Mouse (Mus musculus): ENCODE data around the gene Usp21. TPM values are rescaled to one million over a fixed set of nuclear protein-coding genes. Genes with fewer than 3 reads are reported as not detected.
A peak's percentile ranks its signal among the peaks of the same experiment; 100 is the strongest.

Usp21 gene
- polyA plus RNA-seq, 1 experiment from 2014 or later = 53.2 TPM

DNA sequence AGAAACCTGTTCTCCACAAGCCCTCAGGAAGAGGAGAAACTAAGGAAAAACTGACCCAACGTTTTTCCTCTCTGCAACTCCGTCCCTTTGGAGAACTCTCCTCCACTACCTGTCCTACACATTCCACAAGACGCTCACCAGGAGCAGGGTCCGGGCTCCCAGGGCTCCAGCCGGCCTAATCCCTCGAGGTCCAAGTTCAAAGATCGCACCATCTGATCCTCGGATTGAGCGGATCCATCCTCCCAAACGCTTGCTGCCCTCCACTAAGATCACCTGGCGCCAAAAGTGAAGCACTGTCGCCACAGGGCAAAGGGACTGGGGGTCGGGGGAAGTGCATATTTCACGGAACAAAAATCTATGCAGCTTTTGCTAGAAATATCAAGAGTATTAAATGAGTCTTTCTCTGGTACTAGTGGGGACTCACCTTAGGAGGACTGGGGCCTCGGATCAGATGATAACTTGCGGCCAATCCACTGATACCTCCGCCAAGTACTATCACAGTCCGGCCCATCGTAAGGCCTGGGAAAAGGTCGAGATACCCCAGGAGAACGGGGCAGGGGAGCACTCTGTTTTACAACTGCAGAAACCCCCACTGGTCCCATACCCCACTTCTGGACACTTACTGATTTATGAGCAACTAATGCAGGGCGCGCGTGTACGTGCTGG is 7.4 kb downstream of the Usp21 start:
- Histone ChIP-seq H3K4me3 (ENCODE audit: low read length) (peak overlapping the region; percentile 68), H3K9ac (ENCODE audit: low read depth, low read length) (peak overlapping the region; percentile 79), H3K27me3 (replicated peaks; ENCODE audit: control insufficient read depth, insufficient read depth, low read length) (no peaks in the 10 kb centered on the region), H3K4me1 (ENCODE audit: control insufficient read depth, insufficient read depth, low read length) (peaks cover 14% of the 10 kb centered on the region; the same call in 1 of the 2 replicates), H3K9me3 (ENCODE audit: control insufficient read depth, low read length) (no peaks in the 10 kb centered on the region), H3K36me3 (ENCODE audit: control insufficient read depth, insufficient read depth, low read length) (peaks cover 23% of the 10 kb centered on the region), H3K27ac (ENCODE audit: low read length) (peak overlapping the region; percentile 38), H3K4me2 (ENCODE audit: low read depth, low read length) (peak overlapping the region; percentile 82)
- peak; percentile 51 for ATAC-seq
- WGBS = 1% methylated on average over 25 of the region's 25 CpGs

DNA sequence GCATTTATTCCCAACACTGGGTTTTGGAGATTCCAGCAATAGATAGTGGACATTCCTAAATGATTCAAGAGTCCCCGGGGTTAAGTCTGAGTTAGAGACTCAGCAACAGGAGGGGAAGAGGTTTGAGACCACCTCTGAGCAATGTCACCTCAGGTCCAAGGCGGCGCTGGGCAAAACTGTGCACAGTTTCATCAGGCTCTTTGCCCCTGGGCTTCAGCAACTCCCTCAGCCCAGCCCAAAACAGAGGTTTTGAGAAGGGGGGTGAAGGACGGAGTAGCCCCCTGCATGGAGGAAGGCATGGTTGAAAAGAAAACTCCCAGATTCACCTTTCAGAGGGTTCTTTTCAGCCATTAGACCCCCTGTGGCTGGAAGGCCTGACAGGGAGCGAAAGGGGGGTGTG is 8.1 kb downstream of the Usp21 start:
- no peak overlapping the region for H3K27ac ChIP-seq (ENCODE audit: low read length)
- H3K4me3 ChIP-seq (ENCODE audit: low read length) = peak overlapping the region; percentile 68
- peaks cover 27% of the 10 kb centered on the region for H3K36me3 ChIP-seq (ENCODE audit: control insufficient read depth, insufficient read depth, low read length)
- H3K4me1 ChIP-seq (ENCODE audit: control insufficient read depth, insufficient read depth, low read length) = peaks cover 14% of the 10 kb centered on the region; the same call in 1 of the 2 replicates
- H3K9ac ChIP-seq (ENCODE audit: low read depth, low read length) = peak overlapping the region; percentile 79
- H3K9me3 ChIP-seq (ENCODE audit: control insufficient read depth, low read length) = no peaks in the 10 kb centered on the region
- H3K27me3 ChIP-seq (replicated peaks; ENCODE audit: control insufficient read depth, insufficient read depth, low read length) = no peaks in the 10 kb centered on the region
- H3K4me2 ChIP-seq (ENCODE audit: low read depth, low read length) = peak overlapping the region; percentile 82
- WGBS = 68% methylated on average over 5 of the region's 5 CpGs
- ATAC-seq = no peak

DNA sequence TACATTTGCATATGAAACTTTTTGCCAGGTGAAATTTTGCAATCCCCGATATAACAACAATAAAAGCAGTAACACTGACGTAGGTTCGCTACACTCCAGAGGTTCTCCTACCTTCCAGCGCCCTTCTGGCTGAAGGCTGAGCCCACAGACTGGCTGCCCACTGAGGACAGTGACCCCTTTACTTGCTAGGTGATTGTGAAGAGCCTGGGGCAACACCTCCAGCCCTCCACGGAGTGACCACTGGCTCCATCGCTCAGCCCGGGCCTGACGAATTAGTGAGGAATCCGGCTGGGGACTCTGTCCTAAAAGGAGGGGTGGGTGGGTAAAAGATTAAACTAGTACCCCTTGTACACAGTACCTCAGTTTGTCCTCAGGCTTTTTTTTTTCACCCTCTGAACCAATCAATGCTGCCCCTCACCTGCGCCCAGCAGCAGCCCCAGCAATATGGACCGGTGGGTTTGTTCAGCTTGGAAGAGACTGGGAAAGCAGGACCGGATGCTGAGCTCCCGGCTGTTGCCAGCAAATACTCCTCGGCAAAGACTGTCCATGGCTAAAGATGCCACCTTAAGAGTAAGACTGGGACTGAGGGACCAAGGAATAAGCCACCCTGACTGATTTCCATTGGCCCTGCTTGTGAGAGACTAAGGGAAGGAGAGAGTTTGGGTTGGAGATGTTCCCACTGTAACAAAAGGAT is 8.6 kb downstream of the Usp21 start:
- WGBS = 89% methylated on average over 14 of the region's 14 CpGs
- H3K27me3 ChIP-seq (replicated peaks; ENCODE audit: control insufficient read depth, insufficient read depth, low read length) = no peaks in the 10 kb centered on the region
- peaks cover 14% of the 10 kb centered on the region; the same call in 1 of the 2 replicates for H3K4me1 ChIP-seq (ENCODE audit: control insufficient read depth, insufficient read depth, low read length)
- H3K9ac ChIP-seq (ENCODE audit: low read depth, low read length) = no peak overlapping the region
- ATAC-seq = no peak
- no peak overlapping the region for H3K4me3 ChIP-seq (ENCODE audit: low read length)
- no peaks in the 10 kb centered on the region for H3K9me3 ChIP-seq (ENCODE audit: control insufficient read depth, low read length)
- no peak overlapping the region for H3K27ac ChIP-seq (ENCODE audit: low read length)
- peaks cover 29% of the 10 kb centered on the region for H3K36me3 ChIP-seq (ENCODE audit: control insufficient read depth, insufficient read depth, low read length)
- H3K4me2 ChIP-seq (ENCODE audit: low read depth, low read length) = no peak overlapping the region

DNA sequence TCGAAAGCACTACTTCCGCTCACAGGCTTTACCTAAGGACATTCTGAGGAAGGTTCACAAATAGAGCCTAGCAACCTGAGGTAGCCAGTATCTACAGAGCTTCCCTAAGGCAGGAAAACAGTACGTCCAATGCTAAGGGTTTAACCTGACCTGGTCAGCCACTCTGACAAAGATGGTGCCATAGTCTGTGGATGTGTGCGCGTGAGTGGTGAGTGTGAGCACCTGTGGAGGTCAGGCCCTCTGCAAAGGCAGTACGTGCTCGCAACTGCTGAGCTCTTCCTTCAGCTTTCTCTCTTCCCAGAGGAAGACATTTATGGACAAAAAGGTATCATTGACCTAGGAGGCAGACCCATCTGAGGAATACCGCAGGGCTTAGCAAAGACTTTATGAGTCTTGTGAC is 9.4 kb downstream of the Usp21 start:
- Histone ChIP-seq H3K9ac (ENCODE audit: low read depth, low read length) (no peak overlapping the region), H3K9me3 (ENCODE audit: control insufficient read depth, low read length) (no peaks in the 10 kb centered on the region), H3K4me3 (ENCODE audit: low read length) (no peak overlapping the region), H3K27ac (ENCODE audit: low read length) (no peak overlapping the region), H3K27me3 (replicated peaks; ENCODE audit: control insufficient read depth, insufficient read depth, low read length) (no peaks in the 10 kb centered on the region), H3K36me3 (ENCODE audit: control insufficient read depth, insufficient read depth, low read length) (peaks cover 32% of the 10 kb centered on the region), H3K4me2 (ENCODE audit: low read depth, low read length) (no peak overlapping the region), H3K4me1 (ENCODE audit: control insufficient read depth, insufficient read depth, low read length) (peaks cover 14% of the 10 kb centered on the region; the same call in 1 of the 2 replicates)
- 95% methylated on average over 8 of the region's 8 CpGs for WGBS
- ATAC-seq = no peak

DNA sequence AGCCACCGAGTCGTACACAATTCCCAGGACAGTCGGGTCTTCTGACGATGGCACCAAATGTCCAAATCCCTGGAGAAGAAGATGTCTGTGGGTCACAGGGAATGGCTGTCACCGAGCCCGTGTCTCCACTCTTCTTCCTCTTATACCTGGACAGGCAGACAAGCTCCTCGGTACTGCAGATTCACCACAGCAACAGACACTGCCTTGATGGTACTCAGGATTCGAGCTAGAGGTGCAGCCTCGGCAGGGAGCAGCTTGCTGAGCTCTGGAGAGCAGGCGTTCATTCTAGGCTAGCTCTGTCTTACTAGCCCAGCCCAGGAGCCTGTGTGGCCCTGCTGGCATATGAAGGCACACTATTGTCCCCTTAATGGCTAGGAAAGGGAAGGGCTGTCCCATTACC is 10.1 kb downstream of the Usp21 start:
- Histone ChIP-seq H3K9ac (ENCODE audit: low read depth, low read length) (no peak overlapping the region), H3K27ac (ENCODE audit: low read length) (no peak overlapping the region), H3K4me3 (ENCODE audit: low read length) (no peak overlapping the region), H3K9me3 (ENCODE audit: control insufficient read depth, low read length) (no peaks in the 10 kb centered on the region), H3K27me3 (replicated peaks; ENCODE audit: control insufficient read depth, insufficient read depth, low read length) (no peaks in the 10 kb centered on the region), H3K4me1 (ENCODE audit: control insufficient read depth, insufficient read depth, low read length) (peaks cover 14% of the 10 kb centered on the region; the same call in 1 of the 2 replicates), H3K4me2 (ENCODE audit: low read depth, low read length) (no peak overlapping the region), H3K36me3 (ENCODE audit: control insufficient read depth, insufficient read depth, low read length) (peaks cover 32% of the 10 kb centered on the region)
- 86% methylated on average over 10 of the region's 10 CpGs for whole genome bisulfite sequencing
- no peak for ATAC-seq

DNA sequence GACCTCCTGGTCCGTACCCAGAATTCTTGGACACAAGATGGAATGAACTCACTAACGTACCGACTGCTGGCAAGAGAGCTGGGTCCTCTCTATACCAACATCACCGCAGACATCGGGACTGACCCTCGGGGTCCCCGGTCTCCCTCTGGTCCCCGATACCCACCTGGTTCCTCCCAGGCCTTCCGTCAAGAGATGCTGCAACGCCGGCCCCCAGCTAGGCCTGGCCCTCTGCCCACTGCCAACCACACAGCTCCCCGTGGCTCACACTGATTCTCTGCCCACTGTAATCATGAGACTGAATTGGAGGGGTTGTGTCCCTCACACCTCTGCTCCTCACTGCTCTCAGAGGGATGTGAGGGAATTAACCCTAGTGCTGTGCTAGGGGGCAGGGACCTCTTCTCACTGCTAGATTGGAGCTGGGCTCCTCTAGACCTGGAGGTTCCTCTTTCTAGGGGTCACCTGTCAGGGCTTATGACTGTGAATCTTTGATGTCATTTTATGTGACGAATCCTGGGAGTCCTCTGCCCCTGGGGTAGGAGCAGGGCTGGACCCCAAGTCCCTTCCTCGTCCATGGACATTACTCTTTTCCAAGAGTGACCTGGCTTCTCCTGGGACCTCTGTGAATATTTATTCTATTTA is 11.6 kb downstream of the Usp21 start:
- Histone ChIP-seq H3K4me1 (ENCODE audit: control insufficient read depth, insufficient read depth, low read length) (peaks cover 12% of the 10 kb centered on the region), H3K9me3 (ENCODE audit: control insufficient read depth, low read length) (no peaks in the 10 kb centered on the region), H3K27me3 (replicated peaks; ENCODE audit: control insufficient read depth, insufficient read depth, low read length) (no peaks in the 10 kb centered on the region), H3K9ac (ENCODE audit: low read depth, low read length) (no peak overlapping the region), H3K4me2 (ENCODE audit: low read depth, low read length) (no peak overlapping the region), H3K27ac (ENCODE audit: low read length) (no peak overlapping the region), H3K36me3 (ENCODE audit: control insufficient read depth, insufficient read depth, low read length) (peaks cover 37% of the 10 kb centered on the region), H3K4me3 (ENCODE audit: low read length) (no peak overlapping the region)
- ATAC-seq = no peak
- WGBS = 89% methylated on average over 14 of the region's 14 CpGs

DNA sequence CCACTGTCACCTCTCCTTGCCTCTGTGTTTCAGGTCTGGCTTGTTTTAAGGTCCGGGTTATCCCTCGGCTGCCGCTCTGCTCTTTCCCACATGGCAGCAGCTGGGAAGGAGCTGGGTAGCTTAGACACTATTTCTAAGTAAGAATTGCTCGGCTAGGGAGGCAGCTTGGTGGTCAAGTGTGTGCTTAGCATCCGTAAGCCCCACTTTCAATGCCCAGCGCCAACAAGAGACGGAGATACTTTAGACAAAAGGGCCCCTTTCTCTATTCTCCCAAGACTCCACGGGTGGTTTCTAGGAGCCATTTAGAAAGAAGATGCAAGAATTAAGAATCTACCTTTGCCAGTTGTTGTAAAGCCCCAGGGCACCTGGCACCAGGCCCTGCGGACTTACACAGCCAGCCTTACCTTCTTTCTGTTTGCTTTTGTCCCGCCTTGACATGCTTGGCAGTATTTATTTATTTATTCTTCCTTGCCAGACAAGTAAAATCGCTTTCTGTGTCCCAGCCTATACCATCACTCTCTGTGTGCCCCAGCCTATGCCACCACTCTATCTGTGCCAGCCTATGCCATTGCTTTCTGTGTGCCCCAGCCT is 12.6 kb downstream of the Usp21 start:
- 82% methylated on average over 11 of the region's 11 CpGs for WGBS

DNA sequence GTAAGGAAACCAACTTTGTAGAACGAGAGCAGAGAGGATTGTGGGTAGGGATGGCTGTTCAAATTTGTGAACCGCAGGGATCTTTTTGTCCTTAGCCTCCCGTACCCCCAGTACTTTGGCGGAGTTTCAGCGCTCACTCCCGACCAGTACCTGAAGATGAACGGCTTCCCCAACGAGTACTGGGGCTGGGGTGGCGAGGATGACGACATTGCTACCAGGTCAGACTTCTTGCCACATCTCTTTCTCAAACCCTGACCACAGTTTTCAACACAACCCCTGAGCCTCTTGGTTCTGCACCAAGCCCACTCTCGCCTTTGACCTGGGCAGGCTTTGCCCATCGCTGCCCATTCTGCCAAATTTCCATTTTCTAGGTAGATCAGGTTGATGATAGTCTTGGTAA is 13.6 kb downstream of the Usp21 start:
- no peak overlapping the region for H3K27ac ChIP-seq (ENCODE audit: low read length)
- H3K9me3 ChIP-seq (ENCODE audit: control insufficient read depth, low read length) = no peaks in the 10 kb centered on the region
- H3K4me2 ChIP-seq (ENCODE audit: low read depth, low read length) = no peak overlapping the region
- no peak for ATAC-seq
- H3K36me3 ChIP-seq (ENCODE audit: control insufficient read depth, insufficient read depth, low read length) = peaks cover 37% of the 10 kb centered on the region
- 93% methylated on average over 12 of the region's 12 CpGs for WGBS
- H3K27me3 ChIP-seq (replicated peaks; ENCODE audit: control insufficient read depth, insufficient read depth, low read length) = no peaks in the 10 kb centered on the region
- H3K9ac ChIP-seq (ENCODE audit: low read depth, low read length) = no peak overlapping the region
- H3K4me1 ChIP-seq (ENCODE audit: control insufficient read depth, insufficient read depth, low read length) = peaks cover 9% of the 10 kb centered on the region
- H3K4me3 ChIP-seq (ENCODE audit: low read length) = no peak overlapping the region

More for the DNA sequence above, 12.6 kb downstream of the Usp21 start:
- Histone ChIP-seq H3K4me2 (ENCODE audit: low read depth, low read length) (no peak overlapping the region), H3K9ac (ENCODE audit: low read depth, low read length) (no peak overlapping the region), H3K4me3 (ENCODE audit: low read length) (no peak overlapping the region), H3K9me3 (ENCODE audit: control insufficient read depth, low read length) (no peaks in the 10 kb centered on the region), H3K4me1 (ENCODE audit: control insufficient read depth, insufficient read depth, low read length) (peaks cover 14% of the 10 kb centered on the region), H3K27ac (ENCODE audit: low read length) (no peak overlapping the region), H3K27me3 (replicated peaks; ENCODE audit: control insufficient read depth, insufficient read depth, low read length) (no peaks in the 10 kb centered on the region), H3K36me3 (ENCODE audit: control insufficient read depth, insufficient read depth, low read length) (peaks cover 37% of the 10 kb centered on the region)
- no peak for ATAC-seq

DNA sequence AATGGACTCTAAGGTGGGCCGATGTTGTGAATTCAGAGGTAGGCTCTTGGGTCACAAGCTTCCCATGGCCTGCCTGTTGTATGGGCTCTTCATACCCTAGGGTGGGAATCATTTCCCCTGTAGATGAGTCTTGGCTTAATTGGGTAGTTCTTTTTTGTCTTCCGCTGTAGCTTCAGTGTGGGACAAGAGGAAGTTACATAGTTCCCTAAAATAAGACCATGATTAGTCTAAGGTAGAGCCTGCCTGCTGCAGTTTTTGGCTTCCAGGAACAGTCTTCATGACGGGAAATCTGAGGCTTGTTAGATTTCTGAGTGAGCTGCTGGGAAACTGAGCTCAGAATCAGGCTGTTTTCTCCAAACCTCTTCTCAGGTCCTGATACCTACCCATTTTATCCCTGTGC is 15.7 kb downstream of the Usp21 start:
- no peaks in the 10 kb centered on the region for H3K27me3 ChIP-seq (replicated peaks; ENCODE audit: control insufficient read depth, insufficient read depth, low read length)
- no peak overlapping the region for H3K4me3 ChIP-seq (ENCODE audit: low read length)
- no peak overlapping the region for H3K4me2 ChIP-seq (ENCODE audit: low read depth, low read length)
- no peak overlapping the region for H3K27ac ChIP-seq (ENCODE audit: low read length)
- 91% methylated on average over 3 of the region's 3 CpGs for WGBS
- H3K9me3 ChIP-seq (ENCODE audit: control insufficient read depth, low read length) = no peaks in the 10 kb centered on the region
- peaks cover 9% of the 10 kb centered on the region for H3K4me1 ChIP-seq (ENCODE audit: control insufficient read depth, insufficient read depth, low read length)
- no peak for ATAC-seq
- H3K9ac ChIP-seq (ENCODE audit: low read depth, low read length) = no peak overlapping the region
- H3K36me3 ChIP-seq (ENCODE audit: control insufficient read depth, insufficient read depth, low read length) = peaks cover 30% of the 10 kb centered on the region

Measured in intestine, embryonic 16.5 days (tissue).